Mouse (Mus musculus) C2C12 (cell line): ENCODE measurements at regions not wholly inside any gene's neighbourhood (a gene's known extent, or its start where the extent isn't known, plus 50 kb on each side); places are given as distances from the start of the nearest gene placed in this dataset.
A peak's percentile ranks its signal among the peaks of the same experiment; 100 is the strongest.

ENCODE experiments used
- H3K27me3 ChIP-seq: one replicate; pipeline ENCODE4 v1.6.1; 2011; ENCODE audit not compliant: control insufficient read depth, insufficient read depth, insufficient read length
- H3K36me3 ChIP-seq: one replicate; pipeline ENCODE4 v1.6.1; 2011; ENCODE audit not compliant: control insufficient read depth, insufficient read depth
- H3K4me3 ChIP-seq: one replicate; pipeline ENCODE4 v1.5.1; 2011; ENCODE audit warnings: mild to moderate bottlenecking, control low read depth; ENCODE audit not compliant: poor library complexity, insufficient read depth, severe bottlenecking
- H3K79me2 ChIP-seq: one replicate; pipeline ENCODE4 v1.6.1; 2011; ENCODE audit not compliant: control insufficient read depth, insufficient read depth
- H3K79me3 ChIP-seq: one replicate; pipeline ENCODE4 v1.6.1; 2011; ENCODE audit warnings: low read depth, control low read depth
- H3ac ChIP-seq: one replicate; pipeline ENCODE3; 2011; ENCODE audit warnings: low read depth; ENCODE audit not compliant: control insufficient read depth, insufficient read length
- CEBPB ChIP-seq: IDR thresholded peaks from one replicate; pipeline ENCODE4 v1.6.1; 2011; ENCODE audit warnings: low read depth, mild to moderate bottlenecking, control low read depth, moderate library complexity
- CTCF ChIP-seq: IDR thresholded peaks from one replicate; pipeline ENCODE4 v1.5.1; 2011; ENCODE audit not compliant: control insufficient read depth, insufficient read depth, insufficient read length
- FOSL1 ChIP-seq: IDR thresholded peaks from one replicate; pipeline ENCODE4 v1.8.0; 2011; ENCODE audit warnings: mild to moderate bottlenecking, low read length; ENCODE audit not compliant: poor library complexity, insufficient read depth, severe bottlenecking
- MAX ChIP-seq: IDR thresholded peaks from one replicate; pipeline ENCODE4 v1.6.1; 2011; ENCODE audit warnings: mild to moderate bottlenecking, control low read depth
- MYOD1 ChIP-seq: IDR thresholded peaks from one replicate; pipeline ENCODE4 v1.6.1; 2011; ENCODE audit warnings: low read depth; ENCODE audit not compliant: control insufficient read depth, insufficient read length
- MYOG ChIP-seq: IDR thresholded peaks from one replicate; pipeline ENCODE4 v1.6.1; 2011; ENCODE audit not compliant: control insufficient read depth, insufficient read length; ENCODE audit errors: extremely low read depth
- USF1 ChIP-seq: IDR thresholded peaks from one replicate; pipeline ENCODE4 v1.6.1; 2011; ENCODE audit warnings: low read depth, mild to moderate bottlenecking, control low read depth, moderate library complexity

GRCm38 (mm10) chr15:25485372-25485771, 71.8 kb upstream of the Basp1 start:
- Histone ChIP-seq H3K79me3 (no peaks in the 10 kb centered on the region), H3K79me2 (no peaks in the 10 kb centered on the region), H3K4me3 (no peak overlapping the region), H3K27me3 (no peaks in the 10 kb centered on the region), H3ac (no peak overlapping the region), H3K36me3 (no peaks in the 10 kb centered on the region)
- no peak for TF ChIP-seq MAX
- no peak for TF ChIP-seq CTCF
- no peak for TF ChIP-seq CEBPB
- TF ChIP-seq FOSL1: no peak
- TF ChIP-seq USF1: no peak
- TF ChIP-seq MYOD1: no peak
- TF ChIP-seq MYOG: no peak

- Histone ChIP-seq H3K4me3 (no peak overlapping the region), H3K36me3 (no peaks in the 10 kb centered on the region), H3ac (no peak overlapping the region), H3K79me2 (no peaks in the 10 kb centered on the region), H3K79me3 (no peaks in the 10 kb centered on the region), H3K27me3 (no peaks in the 10 kb centered on the region)
- no peak for TF ChIP-seq USF1
- no peak for TF ChIP-seq CEBPB
Observed at GRCm38 (mm10) chr15:25486158-25486557, 72.6 kb upstream of the Basp1 start.

GRCm38 (mm10) chr15:25489804-25490203, 76.2 kb upstream of the Basp1 start:
- TF ChIP-seq FOSL1 (no peak), MYOG (no peak), USF1 (no peak), CTCF (no peak), MAX (no peak), CEBPB (no peak), MYOD1 (no peak)
- Histone ChIP-seq H3K36me3 (no peaks in the 10 kb centered on the region), H3K27me3 (no peaks in the 10 kb centered on the region)

GRCm38 (mm10) chr15:25492161-25492746, 78.7 kb upstream of the Basp1 start:
- TF ChIP-seq MYOG (no peak), CTCF (no peak)
- Histone ChIP-seq H3K4me3 (no peak overlapping the region), H3K36me3 (no peaks in the 10 kb centered on the region), H3ac (no peak overlapping the region), H3K27me3 (no peaks in the 10 kb centered on the region), H3K79me3 (no peaks in the 10 kb centered on the region), H3K79me2 (no peaks in the 10 kb centered on the region)

More at GRCm38 (mm10) chr15:25489804-25490203, 76.2 kb upstream of the Basp1 start:
- Histone ChIP-seq H3ac (no peak overlapping the region), H3K79me3 (no peaks in the 10 kb centered on the region), H3K79me2 (no peaks in the 10 kb centered on the region), H3K4me3 (no peak overlapping the region)

- Histone ChIP-seq H3K79me2 (no peaks in the 10 kb centered on the region), H3K4me3 (no peak overlapping the region), H3K79me3 (no peaks in the 10 kb centered on the region), H3ac (peak overlapping the region; percentile 31), H3K27me3 (no peaks in the 10 kb centered on the region), H3K36me3 (no peaks in the 10 kb centered on the region)
- TF ChIP-seq MAX (no peak), MYOG (no peak), FOSL1 (peak; percentile 89), MYOD1 (peak; percentile 40)
Observed at GRCm38 (mm10) chr15:25494687-25495299, 81.2 kb upstream of the Basp1 start.

GRCm38 (mm10) chr15:25495926-25496644, 82.5 kb upstream of the Basp1 start:
- no peaks in the 10 kb centered on the region for H3K27me3 ChIP-seq
- no peak overlapping the region for H3K4me3 ChIP-seq
- no peak overlapping the region for H3ac ChIP-seq
- peak; percentile 77 for TF ChIP-seq CEBPB
- TF ChIP-seq MYOG: no peak
- no peaks in the 10 kb centered on the region for H3K79me3 ChIP-seq
- no peaks in the 10 kb centered on the region for H3K36me3 ChIP-seq
- H3K79me2 ChIP-seq: no peaks in the 10 kb centered on the region
